Comparison of ENCODE assay signal across 25 mouse cellular contexts in genomic region chr7:67716925-67717324, GRCm38 (mm10). TPM values are rescaled to one million over a fixed set of nuclear protein-coding genes. Genes with fewer than 3 reads are reported as not detected.
DNase-seq lines count a peak whose midpoint lies in the region; TF ChIP-seq lines count a peak whose summit lies in the region.
"Had no signal": no experiment of that assay in that cellular context is flagged by ENCODE, and none has a peak within 500 bp of the region (broad histone marks: within the 10 kb centered on the region; RNA-seq: fewer than 3 reads in every experiment).

No protein-coding gene starts in this region.

- DNase-seq in gastrocnemius, adult 2 months, result no peak
- no peak for DNase-seq in gastrocnemius, postnatal 10 days
- peak; percentile 24 to 25 for DNase-seq in left cerebral cortex, postnatal 36 days (ENCODE audit: low spot score in 2 of 2)
- no peak for DNase-seq in left cerebral cortex, postnatal 4 days
- peak; percentile 19 for DNase-seq in right cerebral cortex, postnatal 25 days
- no peak for DNase-seq in right cerebral cortex, postnatal 4 days
- DNase-seq in telencephalon, adult 2 months (ENCODE audit: low read depth, low spot score), result peak; percentile 26
- no peak for DNase-seq in layer of hippocampus, postnatal 36 days
- DNase-seq: B cell, adult 2 months; cerebellum, adult 2 months; cerebellum, postnatal 25 days; kidney, adult 8-10 months; kidney, postnatal 10 days; liver; lung, adult 2 months; thymus, adult 2 months; thymus, postnatal 36 days had no signal

- intact Hi-C loops in gastrocnemius, adult 2 months (cut with DNase I), result no loop called here
- intact Hi-C loops in left cerebral cortex, postnatal 36 days (cut with DNase I), result loop anchor here (5.0 kb wide), 1 partner anchor 45 kb away; no protein-coding TSS in a partner anchor
- intact Hi-C loops in left cerebral cortex, postnatal 4 days (cut with DNase I), result no loop called here

- peak overlapping the region; percentile 51; the same call in 1 of the 2 replicates for H3K27ac ChIP-seq in gastrocnemius, adult 2 months
- H3K27ac ChIP-seq: embryonic facial prominence, embryonic 12.5 days; hindbrain, embryonic 12.5 days; liver, embryonic 14.5 days; midbrain, embryonic 12.5 days; neural tube, embryonic 12.5 days; stomach, postnatal 0 days had no signal

- TF ChIP-seq CTCF in gastrocnemius, adult 2 months (IDR thresholded peaks at IDR 0.05), result no peak

- H3K4me3 ChIP-seq in gastrocnemius, adult 2 months, result no peak overlapping the region
- H3K4me3 ChIP-seq: embryonic facial prominence, embryonic 12.5 days; hindbrain, embryonic 12.5 days; midbrain, embryonic 12.5 days; myocyte; neural tube, embryonic 12.5 days had no signal

RNA-seq across cellular contexts. Expression of gene Synm, which starts 42.6 kb away (rescaled TPM):
- total RNA-seq in gastrocnemius, adult 2 months (2021), result 100 to 1,000 TPM; 235 to 336 TPM
- total RNA-seq in gastrocnemius, postnatal 10 days (2021), result 10 to 100 TPM; 78.3 to 80.3 TPM
- 10 to 100 TPM; 17.9 to 18.3 TPM for total RNA-seq in left cerebral cortex, postnatal 36 days (2021)
- 10 to 100 TPM; 25.6 to 27.7 TPM for total RNA-seq in left cerebral cortex, postnatal 4 days (2021)
- total RNA-seq in layer of hippocampus, postnatal 36 days (2021), result 10 to 100 TPM; 19.8 to 20.9 TPM
- total RNA-seq: megakaryocyte progenitor cell, adult 5-6 weeks had no signal

Comparison
In these comparisons a context has a peak if more than half of its experiments do, and no peak if none do; other contexts are left out.
1. DNase-seq: peak in left cerebral cortex, postnatal 36 days (2 of 2), right cerebral cortex, postnatal 25 days (single experiment) and telencephalon, adult 2 months (single experiment); none in gastrocnemius, adult 2 months (single experiment), gastrocnemius, postnatal 10 days (single experiment), left cerebral cortex, postnatal 4 days (single experiment), right cerebral cortex, postnatal 4 days (single experiment) and layer of hippocampus, postnatal 36 days (0 of 2).